Mouse (Mus musculus): ENCODE results near the gene Rab37. TPM values are rescaled to one million over a fixed set of nuclear protein-coding genes. Genes with fewer than 3 reads are reported as not detected.

Gene Rab37
- polyA plus RNA-seq, 1 experiment, result 44.4 TPM

GRCm38 (mm10) chr11:115102116-115102515 is 10.9 kb downstream of the Rab37 start:
- Histone ChIP-seq H3K4me3 (replicated peaks; ENCODE audit: insufficient read depth, low read depth, low read length) (no peak overlapping the region), H3K27ac (ENCODE audit: insufficient read depth, low read length) (no peak overlapping the region), H3K27me3 (ENCODE audit: control insufficient read depth, insufficient read depth, low read length) (no peaks in the 10 kb centered on the region), H3K4me1 (ENCODE audit: control insufficient read depth, insufficient read depth, low read length) (peaks cover 15% of the 10 kb centered on the region)
- TF ChIP-seq POLR2A (IDR thresholded peaks at IDR 0.05; ENCODE audit: borderline replicate concordance, insufficient read depth, low read length) (no peak), CTCF (IDR thresholded peaks at IDR 0.05; ENCODE audit: borderline replicate concordance, insufficient read depth, low read depth, low read length) (no peak)
- WGBS, result 93% methylated on average over 9 of the region's 9 CpGs
- DNase-seq, result no peak

GRCm38 (mm10) chr11:115103470-115104413 is 12.5 kb downstream of the Rab37 start:
- Histone ChIP-seq H3K27me3 (ENCODE audit: control insufficient read depth, insufficient read depth, low read length) (no peaks in the 10 kb centered on the region), H3K4me3 (replicated peaks; ENCODE audit: insufficient read depth, low read depth, low read length) (no peak overlapping the region), H3K27ac (ENCODE audit: insufficient read depth, low read length) (no peak overlapping the region), H3K4me1 (ENCODE audit: control insufficient read depth, insufficient read depth, low read length) (peaks cover 11% of the 10 kb centered on the region; the same call in 1 of the 2 replicates)
- no peak for TF ChIP-seq POLR2A (IDR thresholded peaks at IDR 0.05; ENCODE audit: borderline replicate concordance, insufficient read depth, low read length)
- no peak for TF ChIP-seq CTCF (IDR thresholded peaks at IDR 0.05; ENCODE audit: borderline replicate concordance, insufficient read depth, low read depth, low read length)
- WGBS, result 90% methylated on average over 25 of the region's 25 CpGs
- no peak for DNase-seq

GRCm38 (mm10) chr11:115104769-115105563 is 13.7 kb downstream of the Rab37 start:
- no peak for DNase-seq
- TF ChIP-seq CTCF (IDR thresholded peaks at IDR 0.05; ENCODE audit: borderline replicate concordance, insufficient read depth, low read depth, low read length) (no peak), POLR2A (IDR thresholded peaks at IDR 0.05; ENCODE audit: borderline replicate concordance, insufficient read depth, low read length) (no peak)
- peaks cover 5% of the 10 kb centered on the region; the same call in 1 of the 2 replicates for H3K4me1 ChIP-seq (ENCODE audit: control insufficient read depth, insufficient read depth, low read length)
- H3K27ac ChIP-seq (ENCODE audit: insufficient read depth, low read length), result no peak overlapping the region
- WGBS, result 84% methylated on average over 8 of the region's 8 CpGs
- H3K27me3 ChIP-seq (ENCODE audit: control insufficient read depth, insufficient read depth, low read length), result no peaks in the 10 kb centered on the region
- H3K4me3 ChIP-seq (replicated peaks; ENCODE audit: insufficient read depth, low read depth, low read length), result no peak overlapping the region

GRCm38 (mm10) chr11:115106638-115107037 is 15.4 kb downstream of the Rab37 start:
- DNase-seq, result no peak
- 85% methylated on average over 2 of the region's 2 CpGs for WGBS
- TF ChIP-seq CTCF (IDR thresholded peaks at IDR 0.05; ENCODE audit: borderline replicate concordance, insufficient read depth, low read depth, low read length), result no peak
- TF ChIP-seq POLR2A (IDR thresholded peaks at IDR 0.05; ENCODE audit: borderline replicate concordance, insufficient read depth, low read length), result no peak
- no peak overlapping the region for H3K4me3 ChIP-seq (replicated peaks; ENCODE audit: insufficient read depth, low read depth, low read length)
- H3K27ac ChIP-seq (ENCODE audit: insufficient read depth, low read length), result no peak overlapping the region
- H3K27me3 ChIP-seq (ENCODE audit: control insufficient read depth, insufficient read depth, low read length), result no peaks in the 10 kb centered on the region
- peaks cover 5% of the 10 kb centered on the region; the same call in 1 of the 2 replicates for H3K4me1 ChIP-seq (ENCODE audit: control insufficient read depth, insufficient read depth, low read length)

- no peak for DNase-seq
- H3K4me1 ChIP-seq (ENCODE audit: control insufficient read depth, insufficient read depth, low read length), result peaks cover 5% of the 10 kb centered on the region; the same call in 1 of the 2 replicates
- H3K4me3 ChIP-seq (replicated peaks; ENCODE audit: insufficient read depth, low read depth, low read length), result no peak overlapping the region
- no peaks in the 10 kb centered on the region for H3K27me3 ChIP-seq (ENCODE audit: control insufficient read depth, insufficient read depth, low read length)
- no peak overlapping the region; the same call in 1 of the 2 replicates for H3K27ac ChIP-seq (ENCODE audit: insufficient read depth, low read length)
- TF ChIP-seq CTCF (IDR thresholded peaks at IDR 0.05; ENCODE audit: borderline replicate concordance, insufficient read depth, low read depth, low read length), result no peak
- TF ChIP-seq POLR2A (IDR thresholded peaks at IDR 0.05; ENCODE audit: borderline replicate concordance, insufficient read depth, low read length), result no peak
- WGBS, result 20% methylated on average over 4 of the region's 4 CpGs
Measured at GRCm38 (mm10) chr11:115107403-115107916, 16.2 kb downstream of the Rab37 start.

- DNase-seq, result no peak
- Histone ChIP-seq H3K4me3 (replicated peaks; ENCODE audit: insufficient read depth, low read depth, low read length) (no peak overlapping the region), H3K4me1 (ENCODE audit: control insufficient read depth, insufficient read depth, low read length) (peaks cover 5% of the 10 kb centered on the region; the same call in 1 of the 2 replicates), H3K27me3 (ENCODE audit: control insufficient read depth, insufficient read depth, low read length) (no peaks in the 10 kb centered on the region), H3K27ac (ENCODE audit: insufficient read depth, low read length) (no peak overlapping the region)
- TF ChIP-seq CTCF (IDR thresholded peaks at IDR 0.05; ENCODE audit: borderline replicate concordance, insufficient read depth, low read depth, low read length), result no peak
- TF ChIP-seq POLR2A (IDR thresholded peaks at IDR 0.05; ENCODE audit: borderline replicate concordance, insufficient read depth, low read length), result no peak
- WGBS, result 85% methylated on average over 8 of the region's 8 CpGs
Measured at GRCm38 (mm10) chr11:115108176-115108575, 16.9 kb downstream of the Rab37 start.

GRCm38 (mm10) chr11:115110271-115110670 is 19.0 kb downstream of the Rab37 start:
- no peak for DNase-seq
- TF ChIP-seq CTCF (IDR thresholded peaks at IDR 0.05; ENCODE audit: borderline replicate concordance, insufficient read depth, low read depth, low read length) (no peak), POLR2A (IDR thresholded peaks at IDR 0.05; ENCODE audit: borderline replicate concordance, insufficient read depth, low read length) (no peak)
- H3K4me3 ChIP-seq (replicated peaks; ENCODE audit: insufficient read depth, low read depth, low read length), result no peak overlapping the region
- 87% methylated on average over 5 of the region's 5 CpGs for WGBS
- no peak overlapping the region for H3K27ac ChIP-seq (ENCODE audit: insufficient read depth, low read length)
- H3K4me1 ChIP-seq (ENCODE audit: control insufficient read depth, insufficient read depth, low read length), result peaks cover 5% of the 10 kb centered on the region; the same call in 1 of the 2 replicates
- H3K27me3 ChIP-seq (ENCODE audit: control insufficient read depth, insufficient read depth, low read length), result no peaks in the 10 kb centered on the region
